ENCODE assay signal across 16 mouse cellular contexts in the genomic region with DNA sequence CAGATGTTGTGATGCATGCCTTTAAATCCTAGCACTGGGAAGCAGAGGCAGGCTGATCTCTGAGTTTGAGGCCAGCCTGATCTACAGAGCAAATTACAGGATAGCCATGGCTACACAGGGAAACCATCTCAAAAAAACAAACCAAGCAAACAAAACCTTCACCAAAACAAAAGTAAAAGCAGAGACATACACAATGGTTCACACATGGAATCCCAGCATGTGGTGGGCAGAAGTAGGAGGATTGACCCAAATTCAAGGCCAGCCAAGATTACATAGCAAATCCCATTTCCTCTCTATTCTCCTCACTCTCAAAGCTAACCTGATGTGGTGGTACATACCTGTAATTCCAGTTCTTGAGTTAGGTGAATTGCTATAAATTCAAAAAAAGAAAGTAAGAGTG. TPM values are rescaled to one million over a fixed set of nuclear protein-coding genes. Genes with fewer than 3 reads are reported as not detected.
A peak's percentile ranks its signal among the peaks of the same experiment; 100 is the strongest.
DNase-seq lines count a peak whose midpoint lies in the region; TF ChIP-seq lines count a peak whose summit lies in the region.
"Had no signal": no experiment of that assay in that cellular context is flagged by ENCODE, and none has a peak within 500 bp of the region (broad histone marks: within the 10 kb centered on the region; RNA-seq: fewer than 3 reads in every experiment).

No protein-coding gene starts in this region.

- peak; percentile 43 for DNase-seq in cerebellum, adult 11 months
- no peak for DNase-seq in cerebellum, postnatal 14 days
- DNase-seq in layer of hippocampus, adult 2 months (ENCODE audit: low spot score in 2 of 2) = no peak
- no peak for DNase-seq in layer of hippocampus, postnatal 14 days (ENCODE audit: low spot score in 2 of 2)
- peak; percentile 53 for DNase-seq in R1 (ENCODE audit: low read depth, low spot score)
- peak; percentile 72 for DNase-seq in cerebellum, adult 9-11 months
- no peak for DNase-seq in right cerebral cortex, postnatal 25 days
- DNase-seq: adrenal gland, postnatal 25 days; B cell, adult 2 months; gastrocnemius, adult 2 months; gastrocnemius, postnatal 25 days had no signal

- no peak overlapping the region for H3K4me3 ChIP-seq in layer of hippocampus, adult 2 months
- H3K4me3 ChIP-seq: embryonic facial prominence, embryonic 15.5 days; erythroblast, embryonic 14.5 days; forebrain, embryonic 10.5 days; gastrocnemius, adult 2 months; heart, embryonic 12.5 days; hindbrain, embryonic 15.5 days had no signal

- TF ChIP-seq CTCF in layer of hippocampus, adult 2 months (conservative IDR thresholded peaks at IDR 0.05) = no peak

- peak overlapping the region; percentile 93 for H3K27ac ChIP-seq in layer of hippocampus, adult 2 months
- H3K27ac ChIP-seq: embryonic facial prominence, embryonic 15.5 days; forebrain, embryonic 10.5 days; gastrocnemius, adult 2 months; hindbrain, embryonic 15.5 days had no signal

RNA-seq across cellular contexts. Expression of a gene that starts 33.9 kb away (rescaled TPM):
- total RNA-seq in layer of hippocampus, adult 2 months (2021) = 100 to 1,000 TPM; 145 to 147 TPM
- 100 to 1,000 TPM; 117 to 120 TPM for total RNA-seq in layer of hippocampus, postnatal 14 days (2021)

Comparison
In these comparisons a context has a peak if more than half of its experiments do, and no peak if none do; other contexts are left out.
1. DNase-seq: peak in cerebellum, adult 11 months (single experiment), R1 (single experiment) and cerebellum, adult 9-11 months (single experiment); none in cerebellum, postnatal 14 days (0 of 2), layer of hippocampus, adult 2 months (0 of 2), layer of hippocampus, postnatal 14 days (0 of 2) and right cerebral cortex, postnatal 25 days (single experiment).